Mouse (Mus musculus) gastrocnemius, postnatal 4 days (tissue): Measurements from ENCODE around the gene Agrp. TPM values are rescaled to one million over a fixed set of nuclear protein-coding genes. Genes with fewer than 3 reads are reported as not detected.
"Not testable (repeated sequence)": the region's sequence is repeated elsewhere in the genome, so short reads cannot be mapped to it uniquely, and the experiment has no call there.

Experiments
- DNase-seq, 2 experiments: peaks; one replicate each; pipeline ENCODE4 v3.0.0; 2021 to 2022; ENCODE audit warnings: low spot score in 2 of 2, mixed read lengths in 2 of 2
- total RNA-seq, 2 experiments: library from RNA; stranded (reverse); gene quantifications; 2 replicates each; pipeline ENCODE4 v1.2.3; 2021

Agrp gene
- total RNA-seq, 2 experiments from 2014 or later: 0.59 TPM; not detected in 1

- DNase-seq: not testable (repeated sequence)
Observed at GRCm38 (mm10) chr8:105602540-105602939, 34.7 kb downstream of the Agrp start.

DNA sequence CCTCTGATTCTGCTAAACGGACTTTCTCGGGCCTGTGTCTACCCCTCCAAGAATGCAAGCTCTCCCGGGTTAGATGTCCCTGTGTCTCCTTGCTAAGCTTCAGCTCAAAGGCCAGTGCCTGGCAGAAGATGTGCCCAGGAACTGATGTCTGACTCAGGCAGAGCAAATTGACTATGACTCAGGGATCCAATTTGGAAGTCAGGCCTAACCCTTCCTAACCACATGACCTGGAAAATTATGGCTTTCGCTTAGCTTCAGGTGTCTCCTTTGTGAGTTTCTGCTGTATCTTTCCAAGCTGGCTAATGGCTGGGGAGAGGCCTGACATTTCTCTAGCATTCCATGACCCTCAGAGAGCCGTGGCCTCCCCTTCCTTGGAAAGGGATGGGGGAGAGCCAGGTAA, 35.9 kb downstream of the Agrp start:
- DNase-seq: no peak

DNA sequence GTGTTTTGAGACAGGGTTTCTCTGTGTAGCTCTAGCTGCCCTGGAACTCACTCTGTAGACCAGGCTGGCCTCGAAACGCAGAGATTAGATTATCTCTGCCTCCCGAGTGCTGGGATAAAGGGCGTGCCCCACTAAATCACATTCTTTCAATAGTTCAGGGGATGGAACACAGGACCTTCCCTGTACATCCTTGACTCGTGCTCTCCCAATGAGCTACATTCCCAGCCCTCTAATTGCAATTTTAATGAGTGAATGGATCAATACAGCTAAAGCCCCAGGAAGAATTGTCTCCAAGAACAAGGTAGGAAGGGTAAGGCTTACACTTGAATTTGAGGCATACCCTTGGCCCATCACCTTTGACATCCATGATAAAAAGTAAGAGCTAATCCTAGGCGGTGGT, 38.4 kb downstream of the Agrp start:
- DNase-seq: no peak

DNA sequence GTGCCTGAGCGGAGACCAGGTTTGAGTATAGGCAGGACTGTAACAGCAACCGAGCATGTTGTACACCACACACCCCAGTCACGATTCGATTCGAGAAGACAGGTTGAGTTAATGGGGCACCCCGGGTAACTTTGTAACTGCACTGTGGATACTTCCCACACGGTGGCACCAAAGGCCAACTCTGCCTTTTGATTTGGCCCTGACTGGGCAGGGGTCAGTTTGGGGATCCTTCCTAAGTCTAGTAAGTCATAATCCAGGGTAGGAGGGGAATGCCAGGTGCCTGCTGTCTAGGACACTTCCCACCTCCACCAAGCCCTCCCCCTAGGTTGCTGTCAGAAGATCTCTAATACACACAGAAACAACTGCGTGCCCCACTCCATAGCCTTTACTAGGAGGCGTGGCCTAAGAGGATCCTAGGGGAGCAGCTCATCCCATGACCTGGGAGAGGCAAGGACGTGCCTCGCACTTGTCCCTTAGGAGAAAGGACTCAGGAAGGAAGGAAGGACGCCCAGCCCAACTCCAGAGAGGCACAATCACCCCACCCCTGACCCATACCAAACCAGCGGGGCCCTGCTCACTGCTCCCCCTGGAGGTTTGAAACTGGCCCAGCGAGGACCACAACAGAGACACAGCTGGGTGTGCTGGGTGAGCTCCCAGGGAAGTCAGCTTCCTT, 40.7 kb downstream of the Agrp start:
- DNase-seq: peak in 1 of 2 experiments; percentile 59

DNA sequence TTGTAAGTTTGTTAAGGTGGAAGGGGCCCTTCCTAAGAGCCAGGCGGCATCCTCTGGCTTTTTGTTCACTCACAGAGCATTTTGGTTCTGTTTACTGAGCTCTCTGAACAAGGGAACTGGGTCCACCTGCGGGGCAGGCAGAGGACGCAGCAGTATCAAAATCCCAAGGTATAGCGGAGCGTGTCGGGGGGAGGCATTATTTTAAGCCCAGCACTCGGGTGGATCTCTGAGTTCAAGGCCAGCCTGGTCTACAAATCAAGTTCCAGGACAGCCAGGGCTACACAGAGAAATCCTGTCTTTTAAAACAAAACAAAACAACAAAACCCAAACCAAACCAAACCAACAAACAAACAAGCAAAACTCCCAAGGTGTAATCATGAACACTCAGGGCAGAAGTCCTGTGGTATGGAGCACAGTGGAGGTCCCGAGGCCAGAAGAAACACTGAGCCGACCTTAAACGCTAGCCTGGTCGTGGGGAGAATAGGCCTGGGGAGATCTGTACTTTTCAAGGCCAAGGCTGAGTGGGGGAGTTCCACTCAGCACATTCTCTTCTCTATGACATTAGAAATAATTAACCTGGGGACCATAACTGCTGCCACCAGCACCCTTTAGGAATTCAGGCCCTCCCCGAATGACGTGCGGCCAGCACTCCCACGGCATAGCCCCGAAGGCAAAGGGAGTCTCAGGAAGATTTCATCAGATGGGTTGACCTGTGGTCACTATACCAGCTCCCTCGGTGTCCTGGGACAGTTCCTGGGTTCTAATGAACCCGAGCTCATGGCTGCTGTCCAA, 42.5 kb downstream of the Agrp start:
- no peak for DNase-seq

- peak in 1 of 2 experiments; percentile 56 for DNase-seq
Observed at GRCm38 (mm10) chr8:105593859-105594258, 43.3 kb downstream of the Agrp start.

GRCm38 (mm10) chr8:105592431-105592830, 44.8 kb downstream of the Agrp start:
- DNase-seq: no peak

GRCm38 (mm10) chr8:105579719-105580118, 57.5 kb downstream of the Agrp start:
- no peak for DNase-seq

DNA sequence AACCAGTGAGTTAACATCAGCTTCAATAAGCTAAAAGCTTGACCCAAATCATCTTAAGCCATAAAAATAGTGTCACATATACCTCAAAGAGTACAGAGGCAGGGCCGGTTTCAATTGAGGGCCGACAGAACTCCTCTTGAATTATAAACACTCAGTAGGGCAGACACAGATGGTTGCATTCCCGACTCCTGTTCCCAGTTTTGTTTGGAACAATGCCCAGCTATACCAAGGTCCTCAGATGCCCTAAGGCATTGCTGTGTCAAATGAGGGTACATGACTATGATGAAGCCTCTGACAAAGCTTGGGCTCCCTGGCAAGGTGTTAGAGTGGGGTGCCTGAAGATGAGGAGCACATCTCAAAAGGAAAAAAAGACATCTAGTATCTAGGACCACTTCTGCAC, 61.7 kb downstream of the Agrp start:
- no peak for DNase-seq

- DNase-seq: no peak
Observed at GRCm38 (mm10) chr8:105574741-105575140, 62.5 kb downstream of the Agrp start.

GRCm38 (mm10) chr8:105573427-105573826, 63.8 kb downstream of the Agrp start:
- peak in 1 of 2 experiments; percentile 42 for DNase-seq

DNA sequence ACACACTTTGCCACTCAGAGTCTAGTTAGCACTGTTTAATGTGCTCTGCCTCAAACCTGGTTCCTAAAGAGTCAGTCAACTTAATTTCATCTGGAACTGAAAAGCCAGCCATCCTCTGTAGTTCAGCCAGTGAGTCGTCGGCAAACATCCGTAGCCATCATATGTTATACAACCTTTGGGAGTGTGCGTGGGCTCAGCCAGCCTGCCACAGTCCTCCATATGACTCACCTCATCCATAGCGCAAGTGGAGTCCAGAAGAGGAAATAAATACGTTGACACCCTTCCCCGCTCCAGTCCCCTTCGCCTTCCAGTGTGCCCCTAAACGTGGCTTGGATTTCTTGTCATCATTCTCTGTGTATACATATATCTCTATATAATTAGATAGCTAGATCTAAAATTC, 65.4 kb downstream of the Agrp start:
- DNase-seq: no peak

DNA sequence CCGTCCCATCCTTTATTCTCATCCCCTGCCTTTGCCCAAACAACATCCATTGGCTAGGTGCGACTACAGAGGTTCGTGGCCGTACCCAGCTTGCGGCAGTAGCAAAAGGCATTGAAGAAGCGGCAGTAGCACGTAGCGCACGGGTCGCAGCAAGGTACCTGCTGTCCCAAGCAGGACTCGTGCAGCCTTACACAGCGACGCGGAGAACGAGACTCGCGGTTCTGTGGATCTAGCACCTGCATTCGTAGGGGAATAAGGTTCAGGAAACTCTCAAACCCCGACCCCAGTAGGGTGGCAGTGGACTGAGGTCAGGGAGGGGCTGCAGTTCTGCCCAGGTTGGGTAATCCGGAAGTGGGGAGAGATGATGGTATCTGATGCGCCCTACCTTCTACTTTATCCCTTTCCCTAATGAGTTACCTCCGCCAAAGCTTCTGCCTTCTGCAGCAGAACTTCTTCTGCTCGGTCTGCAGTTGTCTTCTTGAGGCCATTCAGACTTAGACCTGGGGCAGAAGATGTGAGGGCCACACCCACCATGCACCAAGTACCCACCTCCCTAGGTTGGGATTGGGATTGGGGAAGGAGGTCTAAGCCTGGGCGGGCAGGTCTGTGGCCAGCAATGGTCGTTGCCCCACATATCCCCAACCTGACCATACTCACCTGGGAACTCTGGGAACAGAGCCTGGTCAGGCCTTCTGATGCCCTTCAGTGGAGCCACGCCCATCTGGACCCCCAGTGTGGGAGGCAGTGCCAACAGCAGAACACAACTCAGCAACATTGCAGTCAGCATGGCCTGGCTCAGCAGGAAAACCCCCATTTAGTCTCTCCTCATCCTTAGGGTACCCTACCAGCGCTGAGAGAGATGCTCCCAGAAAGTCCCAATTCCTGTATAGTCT, 70.2 kb downstream of the Agrp start:
- DNase-seq: peak in 1 of 2 experiments; percentile 18

GRCm38 (mm10) chr8:105565952-105566702, 71.1 kb downstream of the Agrp start, which contains the start of gene Atp6v0d1:
Gene Atp6v0d1, minus strand, starts transcription at chr8:105566047.
- peak; percentile 99 for DNase-seq

GRCm38 (mm10) chr8:105565401-105565881, 71.8 kb downstream of the Agrp start:
- DNase-seq: peak in 1 of 2 experiments; percentile 29

- not testable (repeated sequence) for DNase-seq
Observed at GRCm38 (mm10) chr8:105564573-105565229, 72.5 kb downstream of the Agrp start.

DNA sequence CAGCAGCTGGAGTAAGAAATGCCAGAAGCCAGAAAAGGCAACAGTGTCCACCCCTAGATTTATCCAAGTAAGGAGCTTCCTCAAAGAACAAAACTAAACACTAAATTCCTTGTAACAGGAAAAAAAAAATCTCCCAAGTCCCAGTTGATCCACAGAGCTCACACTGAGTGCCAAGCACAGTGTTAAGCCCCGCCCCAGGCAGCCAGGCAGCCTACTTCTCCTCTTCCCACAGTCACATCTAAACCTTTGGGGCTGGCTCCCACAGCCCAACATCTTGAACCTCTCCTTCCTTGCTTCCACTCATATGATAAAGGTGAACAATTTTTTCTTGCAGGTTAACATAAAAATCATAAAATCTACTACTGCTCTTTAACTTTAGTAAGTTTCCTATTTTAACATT, 73.3 kb downstream of the Agrp start:
- DNase-seq: no peak

- DNase-seq: no peak
Observed at GRCm38 (mm10) chr8:105562863-105563262, 74.3 kb downstream of the Agrp start.

- DNase-seq: no peak
Observed at GRCm38 (mm10) chr8:105555230-105555629, 82.0 kb downstream of the Agrp start.

GRCm38 (mm10) chr8:105554087-105554486, 83.1 kb downstream of the Agrp start:
- DNase-seq: peak in 1 of 2 experiments; percentile 64
